Mouse (Mus musculus): ENCODE measurements around the gene Fam222b. TPM values are rescaled to one million over a fixed set of nuclear protein-coding genes. Genes with fewer than 3 reads are reported as not detected.

Fam222b gene
- polyA plus RNA-seq, 1 experiment from 2014 or later: 5.1 TPM

- no peak for DNase-seq (ENCODE audit: low spot score)
- 51% methylated on average over 13 of the region's 13 CpGs for WGBS
- no peaks in the 10 kb centered on the region for H3K27me3 ChIP-seq (ENCODE audit: control insufficient read depth, insufficient read depth, low read length)
- no peaks in the 10 kb centered on the region for H3K9me3 ChIP-seq (ENCODE audit: control insufficient read depth, low read length)
- no peak for ATAC-seq (ENCODE audit: low FRiP score, low TSS enrichment)
- H3K4me2 ChIP-seq (replicated peaks; ENCODE audit: low read depth): no peak overlapping the region
- H3K4me1 ChIP-seq (replicated peaks; ENCODE audit: control insufficient read depth, insufficient read depth): no peaks in the 10 kb centered on the region
- no peak overlapping the region for H3K4me3 ChIP-seq (ENCODE audit: low read depth, low read length)
- H3K27ac ChIP-seq (replicated peaks): no peak overlapping the region
- no peak overlapping the region for H3K9ac ChIP-seq (ENCODE audit: low read length)
- peaks cover 36% of the 10 kb centered on the region for H3K36me3 ChIP-seq (ENCODE audit: control insufficient read depth, insufficient read depth, low read length)
- TF ChIP-seq CTCF (IDR thresholded peaks at IDR 0.05; ENCODE audit: low read depth) (no peak), EP300 (optimal IDR thresholded peaks at IDR 0.05) (no peak)
These were observed 111.1 kb downstream of the Fam222b start for GRCm38 (mm10) chr11:78205361-78206206.

MicroRNAs within 50 kb of the gene (microRNA counts, 519-probe panel; counts per million panel counts)
- microRNA mmu-miR-144 (4,045 counts per million, percentile 30 among the panel's probes with 10 or more counts), microRNA mmu-miR-451 (4,697 counts per million, percentile 48 among the panel's probes with 10 or more counts)

Small RNAs within 50 kb of the gene (microRNA-seq; reads per million reads assigned to microRNA genes)
- gene Mir144: 27.3 reads per million, percentile 29 among the genes with 10 or more reads in this experiment
- gene Mir451a: not detected
- gene Mir451b: not detected
- gene Mir7653: not detected

Other genes starting within 250 kb of the Fam222b start
- 8.4 and 10.1 TPM in 2 replicates for gene Pipox, start 200.6 kb upstream of the Fam222b start, polyA plus RNA-seq (2015; fragmentation: Nextera tagmentation; extraction: Ambion mirVana)
- 1.2 and 1.4 TPM in 2 replicates for gene Sez6, start 163.9 kb upstream of the Fam222b start, polyA plus RNA-seq (2015; fragmentation: Nextera tagmentation; extraction: Ambion mirVana)
- 5.3 and 6.9 TPM in 2 replicates for gene Phf12, start 111.9 kb upstream of the Fam222b start, polyA plus RNA-seq (2015; fragmentation: Nextera tagmentation; extraction: Ambion mirVana)
- gene Dhrs13, start 62.4 kb upstream of the Fam222b start, polyA plus RNA-seq (2015; fragmentation: Nextera tagmentation; extraction: Ambion mirVana): 7.3 and 7.9 TPM in 2 replicates
- 30.9 and 31.5 TPM in 2 replicates for gene Flot2, start 56.7 kb upstream of the Fam222b start, polyA plus RNA-seq (2015; fragmentation: Nextera tagmentation; extraction: Ambion mirVana)
- 12.8 and 15.0 TPM in 2 replicates for gene Eral1, start 14.3 kb upstream of the Fam222b start, polyA plus RNA-seq (2015; fragmentation: Nextera tagmentation; extraction: Ambion mirVana)
- gene Traf4, start 70.9 kb downstream of the Fam222b start, polyA plus RNA-seq (2015; fragmentation: Nextera tagmentation; extraction: Ambion mirVana): 22.4 and 26.9 TPM in 2 replicates
- gene Nek8, start 82.0 kb downstream of the Fam222b start, polyA plus RNA-seq (2015; fragmentation: Nextera tagmentation; extraction: Ambion mirVana): 6.4 and 7.4 TPM in 2 replicates
- gene Tlcd1, start 82.1 kb downstream of the Fam222b start, polyA plus RNA-seq (2015; fragmentation: Nextera tagmentation; extraction: Ambion mirVana): 41.3 and 45.6 TPM in 2 replicates
- 1,145 and 1,168 TPM in 2 replicates for gene Rpl23a, start 88.9 kb downstream of the Fam222b start, polyA plus RNA-seq (2015; fragmentation: Nextera tagmentation; extraction: Ambion mirVana)
- gene Rab34, start 93.8 kb downstream of the Fam222b start, polyA plus RNA-seq (2015; fragmentation: Nextera tagmentation; extraction: Ambion mirVana): 59.0 and 61.4 TPM in 2 replicates
- gene Proca1, start 98.7 kb downstream of the Fam222b start, polyA plus RNA-seq (2015; fragmentation: Nextera tagmentation; extraction: Ambion mirVana): 0.98 and 1.0 TPM in 2 replicates
- gene Sdf2, start 151.1 kb downstream of the Fam222b start, polyA plus RNA-seq (2015; fragmentation: Nextera tagmentation; extraction: Ambion mirVana): 103 and 106 TPM in 2 replicates
- gene Supt6, start 151.3 kb downstream of the Fam222b start, polyA plus RNA-seq (2015; fragmentation: Nextera tagmentation; extraction: Ambion mirVana): 11.1 and 11.7 TPM in 2 replicates
- 54.4 and 74.9 TPM in 2 replicates for gene 2610507B11Rik, start 167.1 kb downstream of the Fam222b start, polyA plus RNA-seq (2015; fragmentation: Nextera tagmentation; extraction: Ambion mirVana)
- not detected in 2 replicates for gene BC030499, start 196.2 kb downstream of the Fam222b start, polyA plus RNA-seq (2015; fragmentation: Nextera tagmentation; extraction: Ambion mirVana)
- gene Spag5, start 206.9 kb downstream of the Fam222b start, polyA plus RNA-seq (2015; fragmentation: Nextera tagmentation; extraction: Ambion mirVana): 4.4 and 5.7 TPM in 2 replicates
- 15.0 and 17.1 TPM in 2 replicates for gene Aldoc, start 228.3 kb downstream of the Fam222b start, polyA plus RNA-seq (2015; fragmentation: Nextera tagmentation; extraction: Ambion mirVana)
- 36.2 and 38.7 TPM in 2 replicates for gene Pigs, start 233.8 kb downstream of the Fam222b start, polyA plus RNA-seq (2015; fragmentation: Nextera tagmentation; extraction: Ambion mirVana)
- gene Unc119, start 248.8 kb downstream of the Fam222b start, polyA plus RNA-seq (2015; fragmentation: Nextera tagmentation; extraction: Ambion mirVana): 26.5 and 27.9 TPM in 2 replicates

All from stomach, postnatal 0 days (tissue).